Mouse (Mus musculus): ENCODE results near the gene 6430548M08Rik. TPM values are rescaled to one million over a fixed set of nuclear protein-coding genes. Genes with fewer than 3 reads are reported as not detected.
A peak's percentile ranks its signal among the peaks of the same experiment; 100 is the strongest.

The 6430548M08Rik gene
- polyA plus RNA-seq, 1 experiment from 2014 or later, result 36.8 TPM

DNA sequence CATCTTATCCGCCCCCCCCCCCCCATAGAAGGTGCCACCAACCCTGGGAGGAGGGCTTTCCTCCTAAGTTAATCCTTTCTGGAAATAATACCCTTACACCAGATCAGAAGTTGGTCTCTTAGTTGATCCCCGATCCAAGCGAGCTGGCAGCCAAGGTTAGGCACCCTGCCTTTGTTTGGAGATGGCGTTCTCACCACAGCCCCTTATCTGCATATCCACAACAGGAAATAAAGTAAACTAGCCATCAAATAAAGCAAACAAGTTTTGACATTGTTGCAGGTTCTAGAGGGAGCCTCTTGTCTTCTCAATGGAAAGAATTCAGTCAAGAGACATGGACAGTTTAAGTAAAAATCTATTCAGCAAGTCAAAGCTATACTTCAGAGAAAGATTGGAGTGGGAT is 2.6 kb upstream of the 6430548M08Rik start:
- Histone ChIP-seq H3K4me1 (replicated peaks) (peaks cover 18% of the 10 kb centered on the region), H3K36me3 (no peaks in the 10 kb centered on the region), H3K27me3 (no peaks in the 10 kb centered on the region; the same call in 1 of the 2 replicates), H3K9ac (no peak overlapping the region), H3K9me3 (no peaks in the 10 kb centered on the region), H3K4me3 (no peak overlapping the region), H3K27ac (replicated peaks) (no peak overlapping the region), H3K4me2 (no peak overlapping the region)
- 76% methylated on average over 4 of the region's 4 CpGs for WGBS
- no peak for ATAC-seq (ENCODE audit: low FRiP score, low read depth)

DNA sequence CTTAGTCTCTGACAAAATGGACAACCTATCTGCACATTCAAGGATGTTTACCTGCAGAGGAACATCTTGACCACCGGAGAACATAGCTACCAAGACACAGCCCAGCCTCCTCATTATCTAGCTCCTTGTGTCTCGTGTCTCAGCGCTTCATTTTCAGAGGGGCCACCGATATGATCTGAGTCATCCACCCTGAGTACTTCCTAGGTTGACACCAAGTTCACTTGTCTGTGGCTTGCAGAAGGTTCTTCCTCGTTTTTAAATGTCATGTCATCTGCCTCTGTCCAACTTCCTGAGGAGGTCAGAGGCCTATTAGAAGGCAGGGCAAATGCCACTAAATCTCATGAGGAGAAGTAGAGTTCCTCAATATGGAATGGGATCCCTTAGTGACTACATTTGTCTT is 1.4 kb upstream of the 6430548M08Rik start:
- Histone ChIP-seq H3K36me3 (no peaks in the 10 kb centered on the region), H3K9me3 (no peaks in the 10 kb centered on the region), H3K27ac (replicated peaks) (no peak overlapping the region), H3K4me3 (no peak overlapping the region), H3K9ac (no peak overlapping the region), H3K4me1 (replicated peaks) (peaks cover 18% of the 10 kb centered on the region), H3K27me3 (no peaks in the 10 kb centered on the region; the same call in 1 of the 2 replicates), H3K4me2 (no peak overlapping the region)
- 85% methylated on average over 5 of the region's 5 CpGs for WGBS
- ATAC-seq (ENCODE audit: low FRiP score, low read depth), result no peak

DNA sequence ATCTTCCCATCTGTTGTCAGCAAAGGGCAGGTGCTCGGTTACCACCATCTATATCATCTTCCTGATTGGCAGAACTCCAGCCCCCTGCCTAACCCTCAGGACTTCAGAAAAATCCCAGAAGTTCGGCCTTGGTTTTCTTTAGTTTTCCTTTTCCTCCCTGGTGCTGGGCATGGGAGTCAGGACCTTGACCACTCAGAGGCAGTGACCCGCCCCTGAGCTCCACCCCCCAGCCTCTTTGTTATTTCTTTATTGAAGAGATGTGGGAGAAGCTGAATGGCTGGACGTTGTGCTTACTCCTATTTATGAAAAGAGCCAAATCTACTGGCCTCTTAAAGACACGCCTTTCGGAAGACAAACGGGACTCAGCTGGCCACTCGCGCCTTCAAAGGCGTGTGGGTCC is 646 bp upstream of the 6430548M08Rik start:
- Histone ChIP-seq H3K4me3 (peak overlapping the region; percentile 70), H3K4me2 (peak overlapping the region; percentile 88), H3K27ac (replicated peaks) (peak overlapping the region; percentile 91), H3K27me3 (no peaks in the 10 kb centered on the region; the same call in 1 of the 2 replicates), H3K36me3 (no peaks in the 10 kb centered on the region), H3K9ac (peak overlapping the region; percentile 67), H3K4me1 (replicated peaks) (peaks cover 18% of the 10 kb centered on the region), H3K9me3 (no peaks in the 10 kb centered on the region)
- ATAC-seq (ENCODE audit: low FRiP score, low read depth), result no peak; the same call in 1 of the 2 replicates
- 2% methylated on average over 10 of the region's 10 CpGs for WGBS

DNA sequence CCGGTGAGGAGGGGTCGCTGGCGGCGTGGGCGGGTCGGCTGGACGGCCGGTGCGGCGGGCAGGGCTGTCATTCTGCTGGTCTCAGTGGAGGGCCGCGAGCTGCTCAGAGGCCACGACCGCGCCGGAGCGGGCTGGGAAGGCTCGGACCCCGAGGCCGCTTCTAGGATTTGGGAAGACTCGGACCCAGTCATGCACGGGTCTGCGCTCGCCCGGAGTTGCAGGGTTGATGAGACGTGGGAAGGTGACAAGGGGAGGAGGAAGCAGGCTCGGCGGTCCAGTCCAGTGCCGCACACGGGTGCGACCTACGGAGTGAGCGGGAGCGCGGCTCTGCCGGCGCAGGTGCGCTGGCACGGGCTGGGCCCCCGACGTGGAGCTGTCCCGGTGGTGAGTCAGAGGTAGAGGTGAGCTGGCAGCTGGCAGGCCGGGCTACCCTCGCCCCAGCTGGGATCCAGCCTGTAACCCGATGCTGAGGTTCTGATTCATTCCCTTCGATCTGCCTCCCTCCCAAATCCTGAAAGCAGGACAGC is 426 bp downstream of the 6430548M08Rik start:
- peak overlapping the region; percentile 88 for H3K4me2 ChIP-seq
- under 1% methylated on average over 46 of the region's 46 CpGs for WGBS
- no peak; the same call in none of the 2 replicates for ATAC-seq (ENCODE audit: low FRiP score, low read depth)
- peak overlapping the region; percentile 84 for H3K27ac ChIP-seq (replicated peaks)
- H3K36me3 ChIP-seq, result no peaks in the 10 kb centered on the region
- H3K9me3 ChIP-seq, result no peaks in the 10 kb centered on the region
- peaks cover 18% of the 10 kb centered on the region for H3K4me1 ChIP-seq (replicated peaks)
- no peaks in the 10 kb centered on the region; the same call in 1 of the 2 replicates for H3K27me3 ChIP-seq
- H3K9ac ChIP-seq, result peak overlapping the region; percentile 76
- peak overlapping the region; percentile 70 for H3K4me3 ChIP-seq

DNA sequence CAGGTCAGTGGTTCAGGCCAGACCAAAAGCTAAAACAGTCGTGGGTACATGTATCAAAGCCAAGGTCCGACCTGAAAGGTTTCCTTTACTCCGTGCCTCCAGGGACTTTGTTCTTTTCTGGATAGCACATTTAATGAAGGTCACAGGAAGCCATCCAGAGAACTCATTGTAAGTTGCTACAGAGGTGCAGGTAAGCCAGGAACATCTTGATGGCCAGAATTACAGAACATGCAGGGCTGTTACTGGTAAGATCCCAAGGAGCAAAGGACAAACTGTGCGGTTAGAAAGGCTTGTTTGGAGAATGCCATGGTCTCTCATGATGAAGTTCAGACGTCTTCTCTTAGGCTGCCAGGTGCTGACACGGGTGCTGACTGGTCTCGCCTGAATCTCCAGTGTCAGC is 2.6 kb downstream of the 6430548M08Rik start:
- no peak overlapping the region for H3K27ac ChIP-seq (replicated peaks)
- H3K36me3 ChIP-seq, result no peaks in the 10 kb centered on the region
- no peak overlapping the region for H3K4me3 ChIP-seq
- H3K9me3 ChIP-seq, result no peaks in the 10 kb centered on the region
- H3K9ac ChIP-seq, result no peak overlapping the region
- H3K4me1 ChIP-seq (replicated peaks), result peaks cover 18% of the 10 kb centered on the region
- ATAC-seq (ENCODE audit: low FRiP score, low read depth), result no peak
- no peaks in the 10 kb centered on the region; the same call in 1 of the 2 replicates for H3K27me3 ChIP-seq
- 84% methylated on average over 7 of the region's 7 CpGs for WGBS
- no peak overlapping the region for H3K4me2 ChIP-seq

DNA sequence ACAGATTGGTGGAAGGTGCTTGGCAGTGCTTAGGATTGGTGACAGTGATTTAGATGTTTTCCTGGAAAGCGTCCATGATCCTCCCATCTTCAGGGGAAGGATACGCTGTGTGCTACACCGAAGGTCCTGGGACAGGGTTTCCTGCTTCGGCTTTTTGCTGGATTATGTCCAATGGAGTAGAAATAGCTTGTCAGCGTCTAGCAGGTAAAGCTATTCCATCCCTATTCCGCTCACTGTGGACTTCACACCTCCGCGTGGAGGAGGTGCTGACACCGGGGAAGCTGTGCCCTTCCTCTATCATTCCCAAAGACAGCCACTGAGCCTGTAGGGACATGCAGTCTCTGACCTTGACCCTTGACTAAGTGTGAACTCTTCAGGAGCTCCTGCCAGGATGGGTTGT is 4.2 kb downstream of the 6430548M08Rik start:
- Histone ChIP-seq H3K27ac (replicated peaks) (no peak overlapping the region), H3K27me3 (no peaks in the 10 kb centered on the region; the same call in 1 of the 2 replicates), H3K4me3 (no peak overlapping the region), H3K9ac (no peak overlapping the region), H3K4me1 (replicated peaks) (peaks cover 13% of the 10 kb centered on the region), H3K4me2 (no peak overlapping the region), H3K36me3 (no peaks in the 10 kb centered on the region), H3K9me3 (no peaks in the 10 kb centered on the region)
- ATAC-seq (ENCODE audit: low FRiP score, low read depth), result no peak
- WGBS, result 86% methylated on average over 9 of the region's 9 CpGs

DNA sequence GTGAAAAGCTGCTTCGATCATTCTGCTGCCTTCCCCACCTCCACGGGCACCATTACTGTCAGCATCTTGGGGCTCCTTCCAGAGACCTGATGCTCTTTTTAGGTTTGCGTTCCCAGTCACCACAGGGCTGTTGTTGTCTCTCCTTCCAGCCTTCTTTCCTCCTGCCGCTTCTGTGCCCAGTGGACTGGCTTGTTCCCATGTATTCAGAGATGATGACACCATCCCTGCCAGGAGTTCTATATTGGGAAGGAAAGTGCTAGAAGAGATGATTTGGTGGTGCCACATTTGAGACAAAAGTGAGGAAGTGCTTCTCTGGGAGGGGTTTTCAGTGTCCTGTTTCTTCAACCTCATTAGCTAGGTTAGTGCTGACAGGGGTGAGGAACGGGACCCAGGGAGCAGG is 4.9 kb downstream of the 6430548M08Rik start:
- no peak for ATAC-seq (ENCODE audit: low FRiP score, low read depth)
- no peaks in the 10 kb centered on the region; the same call in 1 of the 2 replicates for H3K27me3 ChIP-seq

DNA sequence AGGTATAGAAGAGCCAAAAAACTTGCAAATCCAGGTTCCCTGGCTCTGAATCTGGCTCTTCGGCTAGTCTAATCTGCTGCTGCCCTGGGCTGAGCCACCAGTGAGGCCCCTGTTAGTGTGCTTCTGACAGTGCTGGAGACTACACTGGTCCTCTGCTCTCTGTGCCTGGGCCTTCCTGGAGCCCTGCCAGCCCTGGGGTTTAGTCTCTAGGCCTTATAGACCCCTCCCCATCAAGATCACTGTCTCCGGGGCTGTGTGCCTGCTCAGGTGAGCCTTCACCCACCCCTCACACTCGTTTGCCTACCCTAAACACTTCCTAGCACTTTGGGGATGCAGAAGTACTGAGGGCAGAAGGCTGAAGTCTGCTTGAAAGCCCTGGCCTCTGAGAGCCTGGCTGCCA is 5.5 kb downstream of the 6430548M08Rik start:
- peaks cover 16% of the 10 kb centered on the region for H3K4me1 ChIP-seq (replicated peaks)
- ATAC-seq (ENCODE audit: low FRiP score, low read depth), result no peak
- no peak overlapping the region for H3K4me3 ChIP-seq
- WGBS, result 75% methylated on average over 3 of the region's 3 CpGs
- no peaks in the 10 kb centered on the region; the same call in 1 of the 2 replicates for H3K27me3 ChIP-seq
- no peak overlapping the region for H3K9ac ChIP-seq
- no peaks in the 10 kb centered on the region for H3K9me3 ChIP-seq
- H3K4me2 ChIP-seq, result no peak overlapping the region
- H3K36me3 ChIP-seq, result no peaks in the 10 kb centered on the region
- H3K27ac ChIP-seq (replicated peaks), result no peak overlapping the region

More for the DNA sequence above, 4.9 kb downstream of the 6430548M08Rik start:
- Histone ChIP-seq H3K4me2 (no peak overlapping the region), H3K36me3 (no peaks in the 10 kb centered on the region), H3K4me3 (no peak overlapping the region), H3K9me3 (no peaks in the 10 kb centered on the region), H3K4me1 (replicated peaks) (peaks cover 11% of the 10 kb centered on the region), H3K27ac (replicated peaks) (no peak overlapping the region), H3K9ac (no peak overlapping the region)
- WGBS, result 82% methylated on average over 5 of the region's 5 CpGs

DNA sequence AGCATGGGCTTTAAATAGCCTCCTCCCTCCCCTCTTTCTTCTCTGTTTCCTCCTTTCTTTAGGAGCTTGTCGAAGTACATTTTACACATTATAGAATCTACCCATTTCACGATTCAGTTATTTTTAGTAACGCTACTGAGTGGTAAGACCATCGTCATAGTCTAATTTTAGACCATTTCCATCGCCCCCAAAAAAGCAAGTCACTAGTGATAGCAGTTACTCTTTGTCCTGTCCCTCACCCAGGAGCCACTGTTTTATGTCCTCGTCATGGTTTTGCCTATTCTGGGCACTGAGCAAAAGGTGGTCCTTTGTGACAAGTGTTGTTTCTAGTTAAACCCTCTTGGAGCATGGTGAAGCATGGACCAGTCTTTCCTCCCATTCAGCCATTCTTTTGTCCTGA is 6.0 kb downstream of the 6430548M08Rik start:
- WGBS, result 83% methylated on average over 6 of the region's 6 CpGs
- ATAC-seq (ENCODE audit: low FRiP score, low read depth), result no peak
- no peak overlapping the region for H3K27ac ChIP-seq (replicated peaks)
- no peak overlapping the region for H3K4me2 ChIP-seq
- no peak overlapping the region for H3K9ac ChIP-seq
- no peaks in the 10 kb centered on the region for H3K9me3 ChIP-seq
- peaks cover 16% of the 10 kb centered on the region for H3K4me1 ChIP-seq (replicated peaks)
- H3K27me3 ChIP-seq, result no peaks in the 10 kb centered on the region; the same call in 1 of the 2 replicates
- no peaks in the 10 kb centered on the region for H3K36me3 ChIP-seq
- no peak overlapping the region for H3K4me3 ChIP-seq

DNA sequence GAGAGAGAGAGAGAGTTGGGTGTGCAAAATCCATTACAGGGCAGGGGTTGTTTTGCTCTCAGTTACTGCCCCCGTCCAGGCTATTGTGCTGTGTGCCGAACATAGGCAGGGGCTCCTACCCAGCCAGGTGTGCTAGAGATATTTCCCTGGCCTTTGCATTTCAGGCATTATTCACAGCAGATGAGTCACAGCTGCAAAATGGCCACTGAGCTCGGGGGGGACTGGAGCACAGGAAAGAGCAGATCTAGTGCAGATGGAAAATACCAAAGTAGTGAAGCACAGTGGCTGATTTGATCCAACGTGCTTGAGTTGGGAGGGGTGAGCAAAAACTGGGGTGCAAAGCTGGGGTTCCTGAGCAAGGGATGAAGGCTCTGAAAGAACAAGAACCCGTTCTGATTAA is 7.0 kb downstream of the 6430548M08Rik start:
- H3K9ac ChIP-seq, result no peak overlapping the region
- no peaks in the 10 kb centered on the region for H3K9me3 ChIP-seq
- H3K4me1 ChIP-seq (replicated peaks), result peaks cover 15% of the 10 kb centered on the region
- no peak overlapping the region for H3K4me3 ChIP-seq
- no peaks in the 10 kb centered on the region for H3K36me3 ChIP-seq
- 71% methylated on average over 5 of the region's 5 CpGs for WGBS
- ATAC-seq (ENCODE audit: low FRiP score, low read depth), result no peak
- H3K27me3 ChIP-seq, result no peaks in the 10 kb centered on the region
- H3K4me2 ChIP-seq, result no peak overlapping the region
- H3K27ac ChIP-seq (replicated peaks), result no peak overlapping the region

DNA sequence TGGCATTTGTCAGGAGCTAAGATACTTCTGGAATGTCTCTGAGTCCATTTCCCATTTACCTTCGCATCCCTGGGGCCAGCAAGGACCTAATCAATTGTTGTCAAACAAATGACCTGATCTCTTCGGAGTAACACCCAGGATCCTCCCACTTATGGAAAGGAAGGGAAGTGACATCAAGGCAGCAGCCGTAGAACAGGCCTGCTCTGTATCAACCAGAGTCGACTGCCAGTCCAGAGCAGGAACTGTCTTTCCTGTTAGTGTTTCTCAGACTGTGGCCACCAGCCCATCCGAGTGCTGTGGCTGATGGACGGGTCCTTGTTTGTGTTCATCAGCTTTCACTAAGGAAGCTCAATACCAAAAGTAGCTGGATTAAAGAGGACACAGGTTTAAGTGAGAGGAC is 10.3 kb downstream of the 6430548M08Rik start:
- H3K9me3 ChIP-seq, result no peaks in the 10 kb centered on the region
- no peak for ATAC-seq (ENCODE audit: low FRiP score, low read depth)
- H3K4me2 ChIP-seq, result no peak overlapping the region
- H3K9ac ChIP-seq, result no peak overlapping the region
- H3K27ac ChIP-seq (replicated peaks), result 0 out of 2 replicates have a peak overlapping the region, but pooled peaks have one; percentile 6
- no peak overlapping the region for H3K4me3 ChIP-seq
- peaks cover 29% of the 10 kb centered on the region for H3K4me1 ChIP-seq (replicated peaks)
- H3K36me3 ChIP-seq, result no peaks in the 10 kb centered on the region
- WGBS, result 68% methylated on average over 6 of the region's 6 CpGs
- no peaks in the 10 kb centered on the region for H3K27me3 ChIP-seq

DNA sequence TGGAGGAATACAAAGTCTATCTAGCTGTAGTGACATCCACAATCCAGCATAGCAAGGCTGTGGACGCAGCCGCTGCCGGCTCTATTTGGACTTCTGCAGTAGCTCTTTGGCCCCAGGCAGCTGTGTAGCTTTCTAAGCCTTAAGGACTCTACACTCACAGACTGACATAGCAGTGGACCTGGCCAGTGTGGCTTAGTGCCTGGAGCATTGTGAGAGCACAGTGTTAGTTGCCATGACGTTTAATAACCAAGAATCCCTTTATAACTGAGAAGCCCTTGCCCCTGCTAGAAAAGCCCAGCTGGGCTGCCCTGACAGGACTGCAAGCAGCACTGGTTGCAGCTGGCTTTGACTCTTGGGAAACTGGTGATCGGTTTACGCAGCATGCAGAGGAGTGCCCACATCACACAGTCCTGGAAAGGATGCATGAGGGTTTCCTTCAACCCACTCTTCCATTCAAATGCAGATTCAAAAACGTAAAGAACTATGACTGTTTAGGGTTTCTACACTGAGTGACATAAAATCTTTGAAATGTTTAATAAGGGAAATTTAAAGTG is 11.0 kb downstream of the 6430548M08Rik start:
- 0 out of 2 replicates have a peak overlapping the region, but pooled peaks have one; percentile 6 for H3K27ac ChIP-seq (replicated peaks)
- no peaks in the 10 kb centered on the region for H3K36me3 ChIP-seq
- H3K4me2 ChIP-seq, result no peak overlapping the region
- no peak overlapping the region for H3K9ac ChIP-seq
- H3K4me3 ChIP-seq, result no peak overlapping the region
- peaks cover 34% of the 10 kb centered on the region for H3K4me1 ChIP-seq (replicated peaks)
- ATAC-seq (ENCODE audit: low FRiP score, low read depth), result peak; percentile 43; the same call in 1 of the 2 replicates
- H3K9me3 ChIP-seq, result no peaks in the 10 kb centered on the region
- no peaks in the 10 kb centered on the region for H3K27me3 ChIP-seq
- WGBS, result 36% methylated on average over 7 of the region's 7 CpGs
